Mouse (Mus musculus): ENCODE data around the gene Brd9.
A peak's percentile ranks its signal among the peaks of the same experiment; 100 is the strongest.
"Not testable (repeated sequence)": the region's sequence is repeated elsewhere in the genome, so short reads cannot be mapped to it uniquely, and the experiment has no call there.

The Brd9 gene

DNA sequence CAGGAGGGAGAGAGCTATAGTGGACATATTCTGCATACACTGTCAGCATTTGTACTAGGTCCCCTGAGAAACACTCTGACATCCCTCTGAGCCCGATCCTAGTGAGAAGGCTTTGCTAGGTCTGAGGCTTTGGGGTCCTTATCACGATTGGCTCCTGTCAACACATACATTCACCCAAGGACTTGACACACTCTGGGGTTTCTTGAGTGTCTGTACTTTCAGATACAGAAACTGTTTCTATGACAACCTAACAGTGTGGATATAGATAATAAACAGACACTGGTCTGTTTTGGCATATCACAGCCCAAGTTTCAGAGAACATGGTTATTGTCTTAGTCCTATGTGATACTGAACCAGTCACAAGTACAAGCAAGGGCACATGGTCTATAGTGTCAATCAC lies 53.1 kb downstream of the Brd9 start:
- no peak for DNase-seq (ENCODE audit: low spot score)

DNA sequence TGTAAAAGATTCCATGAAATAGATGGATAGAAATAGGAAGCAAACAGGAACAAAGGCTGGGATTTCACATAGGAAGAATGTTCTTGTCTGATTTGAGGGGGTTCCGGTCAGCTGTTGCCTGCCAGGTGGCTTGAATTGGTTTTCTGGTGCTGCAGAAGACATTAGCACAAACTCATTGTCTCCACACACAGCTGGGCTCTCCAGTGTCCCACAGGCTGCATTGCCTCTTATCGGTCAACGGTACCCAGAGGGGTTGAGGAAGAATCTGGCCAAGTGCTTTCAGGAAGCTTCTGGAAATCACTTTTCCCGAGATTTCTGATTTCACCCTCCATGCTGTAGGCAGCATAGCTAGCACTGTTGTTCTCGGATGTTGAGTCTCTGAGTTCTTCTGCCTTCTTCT lies 53.7 kb downstream of the Brd9 start:
- no peak for DNase-seq (ENCODE audit: low spot score)

DNA sequence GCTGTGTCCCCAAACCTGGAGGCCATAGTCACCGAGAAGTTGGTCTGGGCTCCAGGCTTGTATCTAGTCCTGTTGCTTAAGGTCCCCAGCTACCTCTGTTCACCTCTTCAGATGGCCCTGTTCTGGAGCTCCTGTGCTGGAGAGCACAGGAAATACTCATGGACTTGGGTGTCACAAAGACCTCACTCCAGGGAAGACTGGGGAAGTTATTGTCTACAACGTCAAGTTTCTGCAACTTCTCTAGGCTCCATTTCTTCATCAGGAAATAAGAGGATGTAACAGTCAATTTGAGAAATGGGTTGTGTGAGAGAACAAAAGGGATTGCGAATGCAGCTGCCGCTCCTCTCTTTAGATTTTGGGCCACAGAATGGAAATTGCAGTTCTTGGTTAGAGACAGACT lies 58.8 kb downstream of the Brd9 start:
- no peak for DNase-seq (ENCODE audit: low spot score)

DNA sequence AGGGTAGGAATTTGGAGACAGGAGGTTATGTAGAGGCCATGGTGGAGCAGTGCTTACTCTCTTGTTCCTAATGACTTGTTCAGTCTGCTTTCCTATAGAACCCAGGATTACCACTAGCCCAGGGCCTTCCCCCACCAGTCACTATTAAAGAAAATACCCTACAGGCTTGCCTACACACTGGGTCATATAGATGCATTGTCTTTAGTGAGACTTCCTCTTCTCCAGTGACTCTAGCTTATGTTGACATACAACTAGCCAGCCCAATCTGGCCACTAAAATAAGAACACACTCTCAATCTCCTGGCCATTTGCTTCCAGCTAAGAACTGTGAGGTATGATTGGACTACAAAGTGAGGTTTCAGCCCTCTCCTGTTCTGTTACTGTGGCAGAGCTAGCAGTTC lies 62.9 kb downstream of the Brd9 start:
- DNase-seq (ENCODE audit: low spot score): no peak

DNA sequence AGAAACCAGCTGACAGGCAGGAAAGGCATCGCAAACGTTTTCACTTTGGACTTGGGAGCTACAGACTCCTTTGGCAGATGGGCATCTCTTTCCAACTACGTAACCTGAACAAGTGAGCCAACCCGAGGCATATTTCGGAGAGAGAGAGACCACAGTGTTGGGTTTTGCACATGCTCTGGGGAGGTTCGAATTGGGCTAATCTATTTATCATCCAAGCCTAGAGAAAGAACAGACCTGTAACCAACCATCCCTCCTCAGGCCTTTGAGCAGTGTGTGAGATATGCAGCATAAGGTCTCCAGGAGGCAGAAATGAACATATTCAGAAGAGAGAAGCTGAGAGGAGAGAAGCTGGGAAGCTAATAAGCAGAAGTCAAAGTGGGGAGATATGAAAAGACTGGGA lies 63.4 kb downstream of the Brd9 start:
- no peak for DNase-seq (ENCODE audit: low spot score)

DNA sequence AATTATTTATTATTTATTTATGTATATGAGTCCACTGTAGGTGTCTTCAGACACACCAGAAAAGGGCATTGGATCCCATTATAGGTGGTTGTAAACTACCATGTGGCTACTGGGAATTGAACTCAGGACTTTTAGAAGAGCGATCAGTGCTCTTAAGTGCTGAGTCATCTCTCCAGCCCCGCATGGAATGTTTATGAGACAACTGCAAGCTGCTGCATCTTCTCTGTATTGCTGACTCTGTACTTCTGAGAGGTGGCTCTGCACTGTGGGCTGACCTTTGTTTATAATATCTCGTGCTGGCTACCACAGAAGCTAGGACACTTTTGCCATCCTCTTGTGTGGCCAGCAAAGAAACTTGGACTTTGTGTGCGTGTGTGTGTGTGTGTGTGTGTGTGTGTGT lies 63.9 kb downstream of the Brd9 start:
- no peak for DNase-seq (ENCODE audit: low spot score)

DNA sequence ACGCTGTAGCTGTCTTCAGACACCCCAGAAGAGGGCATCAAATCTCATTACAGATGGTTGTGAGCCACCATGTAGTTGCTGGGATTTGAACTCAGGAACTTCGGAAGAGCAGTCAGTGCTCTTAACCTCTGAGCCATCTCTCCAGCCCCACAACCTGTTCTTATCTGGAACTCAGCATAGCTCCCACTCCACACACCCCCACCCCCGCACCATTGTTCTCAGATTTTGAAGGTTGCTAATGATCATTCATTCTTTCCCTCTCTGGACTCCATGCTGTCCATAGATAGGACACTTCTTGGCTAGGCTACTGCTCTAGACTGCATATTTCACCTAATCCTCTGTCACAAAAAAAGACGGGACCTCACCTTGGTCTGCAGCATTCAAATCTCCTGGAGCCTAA lies 69.3 kb downstream of the Brd9 start:
- not testable (repeated sequence) for DNase-seq (ENCODE audit: low spot score)

DNA sequence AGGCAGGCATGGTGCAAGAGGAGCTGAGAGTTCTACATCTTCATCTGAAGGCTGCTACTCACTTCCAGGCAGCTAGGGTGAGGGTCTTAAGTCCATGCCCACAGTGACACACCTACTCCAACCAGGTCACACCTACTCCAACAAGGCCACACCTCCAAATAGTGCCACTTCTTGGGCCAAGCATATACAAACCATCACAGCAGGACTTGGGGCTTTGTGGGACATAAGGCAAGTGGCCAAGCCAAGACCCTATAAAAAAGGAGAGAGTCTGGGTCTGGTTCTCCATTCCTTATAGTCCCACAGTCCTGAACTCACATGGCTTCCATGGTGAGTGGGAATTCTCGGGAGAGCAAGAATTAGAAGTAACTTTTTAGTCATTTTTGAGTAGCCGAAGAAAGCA lies 70.6 kb downstream of the Brd9 start:
- DNase-seq (ENCODE audit: low spot score): not testable (repeated sequence)

DNA sequence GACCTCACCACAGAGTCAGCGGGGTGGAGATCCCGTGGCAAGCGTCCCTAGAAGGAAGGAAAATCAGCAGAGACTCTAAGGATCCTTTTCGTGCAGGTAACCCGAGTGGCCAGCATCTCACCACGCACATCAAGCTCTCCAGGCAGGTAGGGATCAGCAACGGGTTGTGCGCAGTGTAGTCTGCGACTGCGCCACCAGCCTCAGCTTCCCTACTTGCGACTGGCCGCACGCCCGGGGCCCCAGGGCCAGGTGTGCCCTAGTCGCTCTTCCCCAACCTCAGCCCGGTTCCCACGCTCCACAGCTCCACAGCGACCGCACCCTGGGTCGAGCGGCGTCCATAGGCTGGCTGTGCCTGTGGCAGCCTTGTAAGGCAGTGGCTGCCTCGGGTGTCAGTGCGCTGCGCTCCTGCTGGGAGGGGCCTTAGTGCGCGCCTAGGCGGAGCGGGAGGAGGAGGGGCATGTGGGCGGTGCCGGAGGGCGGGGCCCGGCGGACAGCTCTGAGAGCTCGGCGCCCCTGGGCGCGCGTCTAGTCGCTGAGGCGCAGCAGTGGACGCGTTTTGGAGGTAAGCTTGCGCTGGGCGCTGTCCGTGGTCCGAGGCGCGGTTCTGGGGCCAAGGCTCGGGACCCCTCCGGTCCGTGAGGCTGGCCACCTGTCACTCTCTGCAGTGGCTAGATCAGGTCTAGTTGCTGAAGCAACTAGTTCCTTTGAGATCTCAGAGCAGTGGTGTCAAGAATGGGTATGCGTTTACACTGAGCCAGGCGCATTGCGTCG lies 71.5 kb downstream of the Brd9 start, which contains the start of gene Tppp:
TSS of gene Tppp (plus strand) at position 460 of the 771 bp plus-strand sequence.
- DNase-seq (ENCODE audit: low spot score): peak; percentile 92

DNA sequence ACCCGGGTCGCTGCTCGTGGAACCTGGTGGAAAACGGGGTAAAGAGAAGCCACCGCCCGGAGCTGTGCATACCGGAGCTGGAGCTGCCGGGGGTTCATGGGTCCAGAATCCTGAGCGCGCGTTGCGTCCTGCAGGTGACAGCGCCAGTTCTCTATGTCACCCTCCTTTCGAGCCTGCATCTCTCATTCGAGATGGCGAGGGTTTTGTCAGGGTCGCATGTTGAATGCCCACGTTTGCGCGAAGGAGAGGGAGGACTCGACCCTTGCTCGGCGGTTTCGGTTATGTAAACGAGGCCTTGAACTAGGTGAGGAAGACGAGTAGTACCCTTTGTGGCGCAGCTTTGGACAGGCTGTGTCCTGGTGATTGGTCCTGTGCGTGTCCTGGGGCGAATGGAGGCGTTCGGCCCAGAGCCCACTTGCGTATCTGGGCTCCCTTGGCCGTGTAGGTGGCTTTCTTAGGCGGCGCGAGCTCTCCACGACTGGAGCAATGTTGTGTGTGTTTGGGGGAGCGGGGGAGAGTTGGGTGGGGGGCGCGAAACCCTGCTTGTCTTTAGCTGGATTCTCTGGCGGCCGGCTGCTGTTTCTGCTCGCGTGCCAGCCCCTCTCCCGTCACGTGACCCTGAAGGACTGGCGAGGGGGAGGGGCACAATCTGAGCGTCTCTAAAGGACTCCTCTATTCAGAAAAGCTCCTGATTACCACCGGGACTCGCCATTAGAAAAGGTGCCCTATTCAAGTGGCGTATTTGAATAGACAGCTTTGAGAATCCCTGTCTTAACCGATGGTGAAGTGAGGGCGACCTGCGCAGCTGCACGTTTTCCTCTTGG lies 72.4 kb downstream of the Brd9 start:
- peak; percentile 76 for DNase-seq (ENCODE audit: low spot score)

All from testis, postnatal 10 days (tissue).